Mouse (Mus musculus) megakaryocyte progenitor cell, adult 5-6 weeks (primary cell): Measurements from ENCODE around the gene Olfr1211. TPM values are rescaled to one million over a fixed set of nuclear protein-coding genes. Genes with fewer than 3 reads are reported as not detected.

Source experiments
- ATAC-seq: replicated peaks from 2 replicates; pipeline ENCODE4 v1.8.0; 2016; ENCODE audit warnings: mild to moderate bottlenecking, moderate TSS enrichment, inconsistent platforms; ENCODE audit not compliant: poor library complexity
- total RNA-seq, 2 experiments: library from RNA; stranded (forward) in 1 of 2; stranded (reverse) in 1 of 2; fragments of 157-497, 149-512 nt in 1 of 2; fragments of 200-1000 nt in 1 of 2; gene quantifications; 2 replicates each; pipeline versions ENCODE4 v1.2.3 to v1.2.4; 2015 to 2017

The Olfr1211 gene
- total RNA-seq (2015): not detected in 2 replicates
- not detected in 2 replicates for total RNA-seq (2017)

GRCm38 (mm10) chr2:88938011-88938410, at the start of gene Olfr1211:
Olfr1211 (minus strand) TSS chr2:88938111.
- no peak for ATAC-seq

GRCm38 (mm10) chr2:88980181-88980580, 42.3 kb upstream of the Olfr1211 start, which contains the start of gene Gm13762:
Gm13762 (minus strand) TSS chr2:88980281.
- ATAC-seq: no peak

GRCm38 (mm10) chr2:88953669-88954068, 15.8 kb upstream of the Olfr1211 start, which contains the start of gene Olfr1212:
Olfr1212 (plus strand) TSS chr2:88953969.
- no peak for ATAC-seq

- ATAC-seq: no peak
Observed at GRCm38 (mm10) chr2:88915057-88915456, 22.9 kb downstream of the Olfr1211 start, which contains the start of gene Olfr1209. Olfr1209 (minus strand) TSS chr2:88915157.

GRCm38 (mm10) chr2:88902211-88902610, 35.7 kb downstream of the Olfr1211 start, which contains the start of gene Olfr1208:
Olfr1208 (minus strand) TSS chr2:88902311.
- no peak for ATAC-seq

Other genes with a start within 250 kb of the Olfr1211 start
- gene Olfr1195, start 248.9 kb downstream of the Olfr1211 start, total RNA-seq (2015): not detected in 2 replicates
- not detected in 2 replicates for gene Olfr1195, start 248.9 kb downstream of the Olfr1211 start, total RNA-seq (2017)
- gene Olfr1196, start 233.5 kb downstream of the Olfr1211 start, total RNA-seq (2015): not detected in 2 replicates
- not detected in 2 replicates for gene Olfr1196, start 233.5 kb downstream of the Olfr1211 start, total RNA-seq (2017)
- gene Olfr1197, start 205.7 kb downstream of the Olfr1211 start, total RNA-seq (2015): not detected in 2 replicates
- not detected in 2 replicates for gene Olfr1197, start 205.7 kb downstream of the Olfr1211 start, total RNA-seq (2017)
- not detected in 2 replicates for gene Olfr1198, start 186.7 kb downstream of the Olfr1211 start, total RNA-seq (2015)
- gene Olfr1198, start 186.7 kb downstream of the Olfr1211 start, total RNA-seq (2017): not detected in 2 replicates
- not detected in 2 replicates for gene Olfr1199, start 177.6 kb downstream of the Olfr1211 start, total RNA-seq (2015)
- gene Olfr1199, start 177.6 kb downstream of the Olfr1211 start, total RNA-seq (2017): not detected in 2 replicates
- gene Olfr1200, start 167.6 kb downstream of the Olfr1211 start, total RNA-seq (2015): not detected in 2 replicates
- not detected in 2 replicates for gene Olfr1200, start 167.6 kb downstream of the Olfr1211 start, total RNA-seq (2017)
- not detected in 2 replicates for gene Olfr1201, start 145.1 kb downstream of the Olfr1211 start, total RNA-seq (2015)
- gene Olfr1201, start 145.1 kb downstream of the Olfr1211 start, total RNA-seq (2017): not detected in 2 replicates
- gene Olfr1202, start 123.6 kb downstream of the Olfr1211 start, total RNA-seq (2015): not detected in 2 replicates
- gene Olfr1202, start 123.6 kb downstream of the Olfr1211 start, total RNA-seq (2017): not detected in 2 replicates
- not detected in 2 replicates for gene Olfr1205, start 108.4 kb downstream of the Olfr1211 start, total RNA-seq (2015)
- gene Olfr1205, start 108.4 kb downstream of the Olfr1211 start, total RNA-seq (2017): not detected in 2 replicates
- not detected in 2 replicates for gene Olfr1204, start 88.8 kb downstream of the Olfr1211 start, total RNA-seq (2015)
- not detected in 2 replicates for gene Olfr1204, start 88.8 kb downstream of the Olfr1211 start, total RNA-seq (2017)
- not detected in 2 replicates for gene Olfr1206, start 74.9 kb downstream of the Olfr1211 start, total RNA-seq (2015)
- not detected in 2 replicates for gene Olfr1206, start 74.9 kb downstream of the Olfr1211 start, total RNA-seq (2017)
- gene Olfr1208, start 35.8 kb downstream of the Olfr1211 start, total RNA-seq (2015): not detected in 2 replicates
- gene Olfr1208, start 35.8 kb downstream of the Olfr1211 start, total RNA-seq (2017): not detected in 2 replicates
- gene Olfr1209, start 23.0 kb downstream of the Olfr1211 start, total RNA-seq (2015): not detected in 2 replicates
- not detected in 2 replicates for gene Olfr1209, start 23.0 kb downstream of the Olfr1211 start, total RNA-seq (2017)
- gene Olfr1212, start 15.9 kb upstream of the Olfr1211 start, total RNA-seq (2015): not detected in 2 replicates
- gene Olfr1212, start 15.9 kb upstream of the Olfr1211 start, total RNA-seq (2017): not detected in 2 replicates
- not detected in 2 replicates for gene Gm13762, start 42.2 kb upstream of the Olfr1211 start, total RNA-seq (2015)
- not detected in 2 replicates for gene Gm13762, start 42.2 kb upstream of the Olfr1211 start, total RNA-seq (2017)
- not detected in 2 replicates for gene Olfr1214, start 54.5 kb upstream of the Olfr1211 start, total RNA-seq (2015)
- gene Olfr1214, start 54.5 kb upstream of the Olfr1211 start, total RNA-seq (2017): not detected in 2 replicates
- gene Olfr1215, start 68.9 kb upstream of the Olfr1211 start, total RNA-seq (2015): not detected in 2 replicates
- not detected in 2 replicates for gene Olfr1215, start 68.9 kb upstream of the Olfr1211 start, total RNA-seq (2017)
- not detected in 2 replicates for gene Olfr1216, start 80.2 kb upstream of the Olfr1211 start, total RNA-seq (2015)
- gene Olfr1216, start 80.2 kb upstream of the Olfr1211 start, total RNA-seq (2017): not detected in 2 replicates
- gene Olfr1217, start 94.0 kb upstream of the Olfr1211 start, total RNA-seq (2015): not detected in 2 replicates
- not detected in 2 replicates for gene Olfr1217, start 94.0 kb upstream of the Olfr1211 start, total RNA-seq (2017)
- not detected in 2 replicates for gene Olfr1218, start 123.1 kb upstream of the Olfr1211 start, total RNA-seq (2015)
- not detected in 2 replicates for gene Olfr1218, start 123.1 kb upstream of the Olfr1211 start, total RNA-seq (2017)
- gene Olfr1219, start 145.4 kb upstream of the Olfr1211 start, total RNA-seq (2015): not detected in 2 replicates
- not detected in 2 replicates for gene Olfr1219, start 145.4 kb upstream of the Olfr1211 start, total RNA-seq (2017)
- gene Olfr1220, start 168.7 kb upstream of the Olfr1211 start, total RNA-seq (2015): not detected in 2 replicates
- not detected in 2 replicates for gene Olfr1220, start 168.7 kb upstream of the Olfr1211 start, total RNA-seq (2017)
- gene Olfr1221, start 179.2 kb upstream of the Olfr1211 start, total RNA-seq (2015): not detected in 2 replicates
- gene Olfr1221, start 179.2 kb upstream of the Olfr1211 start, total RNA-seq (2017): not detected in 2 replicates
- gene Olfr1222, start 194.9 kb upstream of the Olfr1211 start, total RNA-seq (2015): not detected in 2 replicates
- gene Olfr1222, start 194.9 kb upstream of the Olfr1211 start, total RNA-seq (2017): not detected in 2 replicates
- gene Olfr1223, start 213.4 kb upstream of the Olfr1211 start, total RNA-seq (2015): not detected in 2 replicates
- gene Olfr1223, start 213.4 kb upstream of the Olfr1211 start, total RNA-seq (2017): not detected in 2 replicates
- gene Olfr1224-ps1, start 226.0 kb upstream of the Olfr1211 start, total RNA-seq (2015): not detected in 2 replicates
- not detected in 2 replicates for gene Olfr1224-ps1, start 226.0 kb upstream of the Olfr1211 start, total RNA-seq (2017)
- not detected in 2 replicates for gene Olfr1225, start 236.6 kb upstream of the Olfr1211 start, total RNA-seq (2015)
- gene Olfr1225, start 236.6 kb upstream of the Olfr1211 start, total RNA-seq (2017): not detected in 2 replicates